Mouse (Mus musculus): ENCODE data around the gene Chga. TPM values are rescaled to one million over a fixed set of nuclear protein-coding genes. Genes with fewer than 3 reads are reported as not detected.

Chga gene
- polyA plus RNA-seq, 2 experiments = 0.44 to 0.45 TPM

DNA sequence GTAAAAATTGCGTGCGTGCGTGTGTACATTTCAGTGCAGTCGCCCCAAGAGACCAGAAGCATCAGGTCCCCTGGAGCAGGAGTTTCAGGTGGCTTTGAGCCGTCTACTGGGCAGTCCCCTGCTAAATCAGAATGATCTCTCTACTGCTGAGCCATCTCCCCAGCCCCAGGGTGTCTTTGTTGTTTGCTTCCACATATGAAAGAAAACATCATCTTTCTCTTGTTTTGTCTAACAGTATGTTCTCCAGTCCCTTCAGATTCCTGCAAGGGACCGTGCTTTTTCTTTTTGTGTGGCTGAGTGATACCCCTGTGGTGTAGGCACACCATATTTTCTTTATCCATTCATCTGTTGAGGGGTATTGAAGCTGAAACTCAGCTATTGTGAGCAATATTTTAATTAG is 40.0 kb upstream of the Chga start:
- H3K4me3 ChIP-seq (replicated peaks; ENCODE audit: low read length) = no peak overlapping the region
- H3K27ac ChIP-seq (replicated peaks; ENCODE audit: low read depth, low read length) = no peak overlapping the region
- no peaks in the 10 kb centered on the region for H3K4me1 ChIP-seq (ENCODE audit: control insufficient read depth, insufficient read depth, low read length)
- ATAC-seq (ENCODE audit: low FRiP score, low read depth) = no peak
- no peak for TF ChIP-seq POLR2A (IDR thresholded peaks at IDR 0.05; ENCODE audit: borderline replicate concordance, extremely low read depth, insufficient read depth, insufficient read length)
- H3K27me3 ChIP-seq (ENCODE audit: control insufficient read depth, insufficient read depth, low read length) = no peaks in the 10 kb centered on the region
- H3K9me3 ChIP-seq (ENCODE audit: control insufficient read depth, low read length) = no peaks in the 10 kb centered on the region
- DNase-seq (ENCODE audit: low spot score) = no peak
- WGBS = 78% methylated on average over 6 of the region's 6 CpGs
- no peaks in the 10 kb centered on the region for H3K36me3 ChIP-seq (ENCODE audit: control insufficient read depth, insufficient read depth, low read length)
- no peak overlapping the region for H3K9ac ChIP-seq (ENCODE audit: low read depth, low read length, severe bottlenecking)
- no peak overlapping the region for H3K4me2 ChIP-seq (replicated peaks; ENCODE audit: low read depth, low read length, severe bottlenecking)

DNA sequence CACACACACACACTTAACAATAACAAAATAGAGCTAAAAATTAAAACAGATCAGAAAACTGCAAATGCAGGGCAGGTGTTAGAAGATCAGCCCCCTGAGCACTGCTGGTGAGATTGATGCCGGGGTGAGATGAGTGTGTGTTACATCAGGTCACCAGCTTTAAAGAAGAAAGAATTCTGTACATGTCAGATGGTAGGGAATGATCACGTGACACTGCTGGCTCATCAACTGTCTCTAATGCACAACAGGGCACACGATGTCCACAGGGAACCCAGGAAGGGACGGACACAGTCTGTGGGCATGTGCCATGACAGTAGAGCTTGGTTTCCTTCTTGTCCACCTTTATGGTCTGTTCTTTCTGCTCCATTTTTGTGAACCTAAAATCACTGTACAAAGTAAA is 38.6 kb upstream of the Chga start:
- 78% methylated on average over 4 of the region's 4 CpGs for WGBS
- Histone ChIP-seq H3K9me3 (ENCODE audit: control insufficient read depth, low read length) (no peaks in the 10 kb centered on the region), H3K27me3 (ENCODE audit: control insufficient read depth, insufficient read depth, low read length) (no peaks in the 10 kb centered on the region), H3K9ac (ENCODE audit: low read depth, low read length, severe bottlenecking) (no peak overlapping the region), H3K4me2 (replicated peaks; ENCODE audit: low read depth, low read length, severe bottlenecking) (no peak overlapping the region), H3K4me1 (ENCODE audit: control insufficient read depth, insufficient read depth, low read length) (no peaks in the 10 kb centered on the region), H3K27ac (replicated peaks; ENCODE audit: low read depth, low read length) (no peak overlapping the region), H3K36me3 (ENCODE audit: control insufficient read depth, insufficient read depth, low read length) (no peaks in the 10 kb centered on the region), H3K4me3 (replicated peaks; ENCODE audit: low read length) (no peak overlapping the region)
- TF ChIP-seq POLR2A (IDR thresholded peaks at IDR 0.05; ENCODE audit: borderline replicate concordance, extremely low read depth, insufficient read depth, insufficient read length) = no peak
- DNase-seq (ENCODE audit: low spot score) (no peak), ATAC-seq (ENCODE audit: low FRiP score, low read depth) (no peak)

DNA sequence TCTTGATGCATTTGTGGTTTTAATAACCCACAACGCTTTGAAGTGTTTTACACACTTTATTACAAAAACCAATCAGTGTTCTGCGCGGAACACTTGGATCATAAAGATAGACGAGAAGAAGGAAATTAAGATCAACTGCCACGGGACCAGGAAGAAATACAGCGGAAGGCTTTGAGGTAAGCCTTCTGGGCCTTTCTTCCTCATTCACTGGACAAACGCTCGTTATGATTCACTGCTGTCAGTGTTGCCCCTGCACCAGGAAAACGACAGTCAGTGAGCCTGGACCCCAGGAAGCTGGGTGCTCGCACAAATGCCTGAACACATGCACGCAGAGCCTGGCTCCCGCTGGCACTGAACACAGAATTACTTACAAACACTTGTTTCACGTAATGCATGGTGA is 37.1 kb upstream of the Chga start:
- H3K27me3 ChIP-seq (ENCODE audit: control insufficient read depth, insufficient read depth, low read length) = no peaks in the 10 kb centered on the region
- TF ChIP-seq POLR2A (IDR thresholded peaks at IDR 0.05; ENCODE audit: borderline replicate concordance, extremely low read depth, insufficient read depth, insufficient read length) = no peak
- no peak for DNase-seq (ENCODE audit: low spot score)
- H3K9ac ChIP-seq (ENCODE audit: low read depth, low read length, severe bottlenecking) = no peak overlapping the region
- H3K36me3 ChIP-seq (ENCODE audit: control insufficient read depth, insufficient read depth, low read length) = no peaks in the 10 kb centered on the region
- H3K4me3 ChIP-seq (replicated peaks; ENCODE audit: low read length) = no peak overlapping the region
- H3K4me2 ChIP-seq (replicated peaks; ENCODE audit: low read depth, low read length, severe bottlenecking) = no peak overlapping the region
- 62% methylated on average over 13 of the region's 13 CpGs for WGBS
- no peaks in the 10 kb centered on the region for H3K9me3 ChIP-seq (ENCODE audit: control insufficient read depth, low read length)
- no peak overlapping the region for H3K27ac ChIP-seq (replicated peaks; ENCODE audit: low read depth, low read length)
- H3K4me1 ChIP-seq (ENCODE audit: control insufficient read depth, insufficient read depth, low read length) = 0 out of 2 replicates have a peak, but pooled peaks cover 4% of the 10 kb centered on the region
- no peak for ATAC-seq (ENCODE audit: low FRiP score, low read depth)

DNA sequence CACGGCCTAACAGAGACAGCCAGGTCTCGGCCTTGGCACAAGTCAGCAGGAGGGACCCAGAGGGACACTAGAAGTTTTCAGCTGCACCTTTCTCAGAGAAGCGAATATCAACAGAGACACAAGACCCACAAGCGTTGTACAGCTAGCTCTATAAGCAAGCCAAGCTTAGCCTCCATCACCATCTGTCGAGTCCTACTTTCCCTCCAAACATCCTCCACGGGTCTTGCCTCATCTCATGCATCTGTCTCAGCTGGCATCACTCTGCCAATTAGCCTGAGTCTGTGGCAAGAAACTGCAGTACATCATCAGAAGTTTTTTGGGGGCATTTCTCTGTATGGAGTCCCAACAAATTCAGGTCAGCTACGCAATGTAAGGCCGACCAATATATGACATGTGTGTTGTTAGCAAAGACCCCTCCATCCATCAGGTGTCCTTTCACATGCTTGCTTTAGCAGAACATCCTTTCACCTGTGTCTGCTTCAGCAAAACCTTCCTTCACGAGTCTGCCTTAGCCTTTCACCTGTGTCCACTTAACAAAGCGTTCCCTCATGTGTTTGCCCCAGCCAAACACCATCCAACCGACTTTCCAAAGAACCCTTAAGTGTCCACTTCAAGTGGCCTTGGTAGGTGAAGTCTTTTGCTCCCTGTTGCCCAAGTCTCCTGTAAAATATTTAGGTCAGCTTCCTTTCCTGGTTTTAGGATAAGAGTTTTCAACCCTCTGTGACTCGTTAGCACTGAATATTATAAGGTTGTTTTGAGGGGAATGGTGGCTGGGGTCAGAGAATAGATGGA is 34.6 kb upstream of the Chga start:
- no peak overlapping the region for H3K4me3 ChIP-seq (replicated peaks; ENCODE audit: low read length)
- no peak overlapping the region for H3K4me2 ChIP-seq (replicated peaks; ENCODE audit: low read depth, low read length, severe bottlenecking)
- no peak for DNase-seq (ENCODE audit: low spot score)
- 0 out of 2 replicates have a peak, but pooled peaks cover 4% of the 10 kb centered on the region for H3K4me1 ChIP-seq (ENCODE audit: control insufficient read depth, insufficient read depth, low read length)
- H3K9ac ChIP-seq (ENCODE audit: low read depth, low read length, severe bottlenecking) = no peak overlapping the region
- no peaks in the 10 kb centered on the region for H3K27me3 ChIP-seq (ENCODE audit: control insufficient read depth, insufficient read depth, low read length)
- H3K36me3 ChIP-seq (ENCODE audit: control insufficient read depth, insufficient read depth, low read length) = no peaks in the 10 kb centered on the region
- no peak for ATAC-seq (ENCODE audit: low FRiP score, low read depth)
- H3K27ac ChIP-seq (replicated peaks; ENCODE audit: low read depth, low read length) = no peak overlapping the region
- WGBS = 80% methylated on average over 12 of the region's 12 CpGs
- no peak for TF ChIP-seq POLR2A (IDR thresholded peaks at IDR 0.05; ENCODE audit: borderline replicate concordance, extremely low read depth, insufficient read depth, insufficient read length)
- no peaks in the 10 kb centered on the region for H3K9me3 ChIP-seq (ENCODE audit: control insufficient read depth, low read length)

DNA sequence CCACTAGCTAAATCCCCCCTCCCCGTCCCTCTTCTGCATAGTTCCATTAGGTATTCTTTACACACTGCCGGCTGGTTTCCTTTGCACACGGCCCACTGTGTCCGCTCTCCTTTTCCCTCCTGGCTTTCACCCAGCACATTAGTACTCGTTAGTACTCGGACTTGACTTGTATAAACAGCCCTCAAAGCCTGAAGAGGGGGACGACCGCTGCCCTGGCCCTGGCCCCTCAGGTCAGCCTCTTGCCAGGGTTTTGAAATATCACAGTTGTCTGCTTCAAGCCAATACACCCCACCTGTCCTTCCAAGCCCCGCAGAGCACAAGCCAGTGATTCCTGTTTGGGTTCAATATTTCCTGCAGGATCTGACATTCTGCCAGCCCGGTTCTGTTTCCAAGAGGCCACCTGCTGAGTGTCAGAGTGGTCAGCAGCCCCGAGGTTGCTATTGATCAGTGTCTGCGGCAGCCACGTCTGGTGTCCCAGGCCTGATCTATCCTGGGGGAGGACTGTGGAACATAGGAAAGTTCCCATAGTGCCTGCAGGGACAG is 32.9 kb upstream of the Chga start:
- Histone ChIP-seq H3K27ac (replicated peaks; ENCODE audit: low read depth, low read length) (no peak overlapping the region), H3K9me3 (ENCODE audit: control insufficient read depth, low read length) (no peaks in the 10 kb centered on the region), H3K27me3 (ENCODE audit: control insufficient read depth, insufficient read depth, low read length) (no peaks in the 10 kb centered on the region), H3K9ac (ENCODE audit: low read depth, low read length, severe bottlenecking) (no peak overlapping the region), H3K4me3 (replicated peaks; ENCODE audit: low read length) (no peak overlapping the region), H3K36me3 (ENCODE audit: control insufficient read depth, insufficient read depth, low read length) (no peaks in the 10 kb centered on the region), H3K4me1 (ENCODE audit: control insufficient read depth, insufficient read depth, low read length) (0 out of 2 replicates have a peak, but pooled peaks cover 4% of the 10 kb centered on the region), H3K4me2 (replicated peaks; ENCODE audit: low read depth, low read length, severe bottlenecking) (no peak overlapping the region)
- no peak for ATAC-seq (ENCODE audit: low FRiP score, low read depth)
- 35% methylated on average over 13 of the region's 13 CpGs for WGBS
- DNase-seq (ENCODE audit: low spot score) = peak; percentile 27
- no peak for TF ChIP-seq POLR2A (IDR thresholded peaks at IDR 0.05; ENCODE audit: borderline replicate concordance, extremely low read depth, insufficient read depth, insufficient read length)
